Mouse (Mus musculus) NIH3T3 (cell line): ENCODE results near the gene Inpp5b.
"Not testable (repeated sequence)": the region's sequence is repeated elsewhere in the genome, so short reads cannot be mapped to it uniquely, and the experiment has no call there.

Source experiments
- DNase-seq: peaks from one replicate; pipeline ENCODE4 v3.0.0-alpha.2; 2012; ENCODE audit warnings: low read depth

Inpp5b gene

DNA sequence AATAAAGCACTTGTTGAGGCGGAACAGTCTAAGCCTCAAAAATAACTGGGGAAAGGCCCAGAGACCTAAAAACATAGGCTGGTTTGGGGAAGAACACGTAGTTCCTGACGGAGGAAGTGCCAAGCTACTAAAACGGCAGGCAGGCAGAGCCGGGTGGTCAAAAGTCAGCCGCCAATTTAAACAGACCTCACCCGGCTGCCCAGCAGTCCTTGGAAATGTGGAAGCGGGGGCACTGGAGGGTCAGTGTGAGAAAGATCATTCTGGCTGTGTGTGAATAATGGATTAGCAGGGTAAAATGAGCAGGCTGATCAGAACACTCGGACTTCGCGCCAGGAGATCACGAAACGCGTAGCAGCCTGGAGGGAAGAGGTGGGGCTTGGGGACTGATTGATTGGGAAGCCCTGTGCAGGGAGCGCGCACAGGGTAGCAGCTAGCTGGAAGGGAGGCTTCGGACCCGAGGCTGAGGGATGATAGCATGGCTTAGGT lies 31.6 kb upstream of the Inpp5b start:
- DNase-seq = peak; percentile 46

DNA sequence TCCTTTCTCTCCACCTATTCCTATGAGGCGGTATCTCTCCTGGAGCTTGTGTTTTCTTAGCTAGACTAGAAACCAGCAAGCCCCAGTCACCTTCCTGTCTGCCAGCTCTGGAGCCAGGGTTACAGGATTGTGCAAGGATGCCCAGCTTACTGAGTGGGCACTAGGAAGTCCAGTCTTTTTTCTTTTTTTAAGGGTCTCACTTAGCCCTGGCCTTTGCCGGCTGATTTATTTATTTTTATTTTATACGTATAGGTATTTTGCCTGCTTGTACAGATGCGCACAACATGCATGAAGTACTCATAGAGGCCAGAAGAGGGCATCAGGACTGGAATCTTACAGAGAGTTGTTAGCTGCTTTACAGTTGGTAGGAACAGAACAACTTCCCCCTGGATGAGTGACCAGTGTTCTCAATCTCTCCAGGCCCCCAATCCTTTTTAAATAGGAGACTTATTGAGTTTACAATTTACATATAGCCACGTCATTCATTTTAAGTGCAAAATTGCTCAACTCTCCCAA lies 30.8 kb upstream of the Inpp5b start:
- DNase-seq = peak; percentile 85

DNA sequence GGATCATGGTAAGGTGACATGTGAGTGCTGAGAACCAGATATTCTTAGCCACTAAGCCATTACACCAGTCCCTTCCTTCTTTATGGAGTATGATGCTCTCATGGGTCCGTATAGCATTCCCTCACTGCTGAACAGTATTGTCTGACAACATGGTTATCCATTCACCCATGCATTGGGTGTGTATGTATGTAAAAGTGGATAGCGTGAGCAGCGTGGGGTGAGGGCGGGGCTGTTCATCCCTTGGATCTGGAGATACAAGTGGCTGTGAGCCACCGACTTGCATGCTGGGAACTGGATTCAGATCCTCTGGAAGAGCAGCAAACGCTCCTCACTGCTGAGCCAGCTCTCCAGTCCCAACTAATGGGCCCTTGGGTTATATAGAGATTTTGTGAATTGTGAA lies 29.0 kb upstream of the Inpp5b start:
- DNase-seq = no peak

DNA sequence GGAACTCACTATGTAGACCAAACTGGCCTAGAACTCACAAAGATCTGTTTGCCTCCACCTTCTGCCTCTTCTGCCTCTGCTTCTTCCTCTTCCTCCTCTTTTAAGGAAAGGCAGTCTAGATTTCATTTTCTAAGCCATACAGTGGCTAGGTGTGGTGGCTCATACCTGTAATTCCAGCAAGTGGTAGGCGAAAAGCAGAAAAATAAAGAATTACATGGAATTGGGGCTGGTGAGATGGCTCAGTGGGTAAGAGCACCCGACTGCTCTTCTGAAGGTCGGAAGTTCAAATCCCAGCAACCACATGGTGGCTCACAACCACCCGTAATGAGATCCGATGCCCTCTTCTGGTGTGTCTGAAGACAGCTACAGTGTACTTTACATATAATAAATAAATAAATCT lies 27.8 kb upstream of the Inpp5b start:
- not testable (repeated sequence) for DNase-seq

DNA sequence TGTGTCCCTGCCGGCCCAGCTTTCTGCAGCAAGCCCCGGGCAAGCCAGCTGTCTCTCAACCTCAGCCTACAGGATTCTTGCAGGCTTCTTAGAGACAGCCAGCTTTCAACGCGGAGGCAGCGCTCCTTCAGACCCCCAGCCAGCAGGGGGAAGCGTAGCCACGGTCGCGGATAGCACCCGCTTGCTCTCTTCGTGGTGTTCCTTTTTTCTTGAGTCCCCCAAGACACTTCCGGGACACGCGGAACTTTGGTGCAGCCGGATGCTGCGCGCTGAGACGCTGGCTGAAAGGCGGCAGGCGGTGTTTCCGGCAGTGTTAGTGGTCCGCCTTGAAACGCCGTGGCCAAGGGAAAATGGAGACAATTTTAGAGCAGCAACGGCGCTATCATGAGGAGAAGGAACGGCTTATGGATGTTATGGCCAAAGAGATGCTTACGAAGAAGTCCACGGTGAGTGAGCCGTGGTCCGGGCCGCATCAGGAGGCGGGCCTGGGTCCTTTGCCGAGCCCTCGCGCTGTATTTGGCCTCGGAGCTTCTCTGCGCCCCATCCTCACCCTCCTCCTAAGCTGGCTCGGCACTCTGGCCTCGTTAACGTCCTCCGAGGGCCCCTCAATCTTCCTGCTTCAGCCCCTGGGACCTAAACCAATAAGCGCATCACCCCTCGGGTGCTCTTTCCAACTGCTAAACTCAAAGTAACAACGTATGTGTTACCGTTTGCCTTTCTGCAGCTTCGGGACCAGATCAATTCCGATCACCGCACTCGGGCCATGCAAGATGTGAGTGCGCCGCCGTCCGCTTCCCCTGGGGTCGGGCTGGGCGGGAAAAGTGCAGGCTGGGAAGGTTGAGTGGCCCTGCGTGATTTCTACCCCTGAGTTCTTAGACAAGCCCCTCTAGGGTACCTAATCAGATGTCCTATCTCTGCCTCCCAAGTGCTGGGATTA lies 26.8 kb upstream of the Inpp5b start, which contains the start of gene Sf3a3:
TSS of gene Sf3a3 (plus strand) at position 232 of the 937 bp plus-strand sequence.
- DNase-seq = peak; percentile 99

DNA sequence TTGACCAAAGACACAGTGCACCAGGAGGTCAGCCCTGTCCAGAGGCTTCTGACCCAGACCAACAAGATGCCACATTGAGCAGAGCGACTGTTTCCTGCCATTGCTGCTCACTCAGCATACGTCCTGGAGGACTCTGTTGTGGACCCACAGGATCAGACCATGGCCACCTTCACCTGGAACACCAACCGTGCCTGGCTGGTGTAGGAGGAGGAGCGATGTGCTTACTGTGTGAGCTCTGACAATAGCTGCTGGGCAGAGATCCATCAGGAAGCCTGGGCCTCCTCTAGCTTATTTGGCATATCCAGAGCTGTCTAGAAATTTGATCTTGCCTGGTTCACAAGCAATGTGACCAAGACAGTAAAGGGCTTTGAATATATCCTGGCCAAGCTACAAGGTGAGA lies 22.5 kb upstream of the Inpp5b start:
- no peak for DNase-seq

DNA sequence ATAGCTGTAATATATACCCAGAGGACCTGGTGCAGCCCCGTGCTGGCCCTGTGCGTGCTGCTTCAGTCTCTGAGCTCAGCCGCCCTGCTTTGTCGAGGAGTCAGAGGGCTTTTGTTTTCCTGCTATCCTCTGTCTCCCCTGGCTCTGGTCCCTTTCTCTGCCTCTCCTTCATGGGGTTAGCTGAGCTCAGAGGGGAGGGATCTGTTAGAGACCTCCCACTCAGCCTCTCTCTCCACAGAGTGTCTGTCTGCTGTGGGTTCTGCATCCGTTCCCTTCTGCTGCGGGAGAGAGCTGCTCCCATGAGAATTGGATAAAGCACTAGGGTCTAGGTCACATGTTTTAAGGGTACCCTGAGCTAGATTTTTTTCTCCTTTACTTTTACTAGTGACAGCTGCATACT lies 15.5 kb upstream of the Inpp5b start:
- DNase-seq = no peak

DNA sequence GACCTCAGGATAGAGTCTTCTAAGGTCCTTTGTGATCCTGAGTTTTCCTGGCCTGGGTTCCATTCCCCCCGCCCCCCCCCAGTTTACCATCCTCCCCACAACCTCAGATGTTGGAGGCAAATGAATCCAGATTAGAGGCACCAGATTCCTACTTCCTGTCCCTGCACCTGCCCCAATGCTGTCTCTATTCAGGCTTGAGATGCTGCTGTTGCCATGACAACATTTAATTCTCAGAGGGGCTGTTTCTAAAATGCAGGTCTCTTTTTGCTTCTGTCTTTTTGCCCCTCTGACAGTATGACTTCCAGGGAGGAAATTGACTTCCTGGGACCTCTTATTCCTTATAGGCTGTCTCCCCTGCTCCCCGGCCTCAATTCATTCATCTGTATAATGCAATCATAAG lies 4.7 kb upstream of the Inpp5b start:
- no peak for DNase-seq

DNA sequence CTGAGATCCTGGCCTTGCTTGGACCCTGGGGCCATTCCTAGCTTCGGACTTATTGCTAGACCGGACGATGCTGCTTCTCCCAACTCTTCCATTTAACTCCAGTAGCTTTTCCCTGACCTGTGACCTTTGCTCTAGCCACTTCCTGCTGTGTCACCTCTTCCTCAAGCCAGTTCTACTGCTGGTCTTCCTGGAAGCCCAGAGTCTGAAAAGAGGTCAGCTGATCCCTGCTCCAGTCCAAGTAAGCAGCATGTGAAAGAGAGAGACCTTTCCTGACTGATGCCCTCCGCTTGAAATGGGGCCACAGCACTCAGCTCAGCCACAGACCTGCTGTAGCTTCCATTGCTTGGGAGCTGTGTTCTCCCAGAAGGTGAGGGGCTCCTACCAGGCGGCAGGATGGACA lies 4.2 kb upstream of the Inpp5b start:
- no peak for DNase-seq

DNA sequence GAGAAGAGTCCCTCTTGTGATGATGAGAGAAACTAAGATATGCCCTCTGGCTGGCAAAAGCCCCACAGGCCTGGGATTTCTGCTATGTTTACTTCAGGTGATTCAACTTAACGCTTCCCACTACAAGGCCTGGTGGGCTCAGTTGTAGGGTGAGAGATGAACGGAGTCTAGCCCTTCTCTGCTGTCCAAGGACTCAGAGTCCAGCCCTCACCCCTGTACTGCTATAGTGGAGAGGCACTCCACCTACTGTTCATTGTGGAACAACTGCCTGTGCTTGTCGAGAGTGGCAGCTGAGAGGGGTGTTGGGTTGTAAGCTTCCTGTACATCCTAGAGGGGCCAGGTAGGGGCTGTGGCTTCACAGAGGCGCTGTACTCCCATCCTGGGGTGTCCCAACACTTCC lies 3.6 kb upstream of the Inpp5b start:
- no peak for DNase-seq

DNA sequence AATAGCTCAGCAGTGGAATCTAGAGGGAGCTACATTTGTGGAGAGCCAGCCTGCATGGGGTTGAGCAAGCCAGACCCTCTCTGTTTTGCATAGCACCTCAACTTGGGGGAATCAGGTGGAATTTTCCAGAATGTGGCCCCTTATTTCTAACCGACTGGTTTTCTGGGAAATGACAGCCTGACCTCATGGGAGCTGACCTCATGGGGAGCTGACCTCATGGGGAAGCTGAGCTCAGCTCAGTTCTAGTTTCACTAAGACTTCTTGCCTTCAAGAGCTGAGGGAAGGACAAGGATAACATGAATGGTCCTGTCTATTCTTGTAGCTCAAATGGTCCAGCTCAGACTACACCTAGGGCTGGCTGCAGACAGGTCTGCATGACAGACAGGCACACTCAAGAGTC lies 2.9 kb upstream of the Inpp5b start:
- no peak for DNase-seq

DNA sequence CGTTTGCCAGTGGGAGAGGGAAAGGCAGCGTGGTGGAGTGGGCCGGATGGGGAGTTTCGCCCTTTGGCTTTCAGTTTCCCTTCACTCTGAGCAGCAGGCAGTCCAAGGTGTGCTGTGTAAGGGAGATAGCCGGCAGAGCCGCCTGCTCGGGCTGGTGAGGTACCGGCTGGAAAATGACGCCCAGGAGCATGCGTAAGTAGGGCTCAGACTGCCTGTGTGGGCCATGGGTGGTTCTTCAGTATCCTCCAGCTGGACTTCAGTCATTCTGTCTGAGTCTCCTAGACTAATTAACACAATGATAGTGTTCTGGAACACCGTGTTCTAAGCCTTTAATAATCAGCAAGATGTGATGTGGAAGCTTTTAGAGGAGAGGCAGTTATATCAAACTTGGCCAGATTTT lies 1.2 kb downstream of the Inpp5b start:
- no peak for DNase-seq

DNA sequence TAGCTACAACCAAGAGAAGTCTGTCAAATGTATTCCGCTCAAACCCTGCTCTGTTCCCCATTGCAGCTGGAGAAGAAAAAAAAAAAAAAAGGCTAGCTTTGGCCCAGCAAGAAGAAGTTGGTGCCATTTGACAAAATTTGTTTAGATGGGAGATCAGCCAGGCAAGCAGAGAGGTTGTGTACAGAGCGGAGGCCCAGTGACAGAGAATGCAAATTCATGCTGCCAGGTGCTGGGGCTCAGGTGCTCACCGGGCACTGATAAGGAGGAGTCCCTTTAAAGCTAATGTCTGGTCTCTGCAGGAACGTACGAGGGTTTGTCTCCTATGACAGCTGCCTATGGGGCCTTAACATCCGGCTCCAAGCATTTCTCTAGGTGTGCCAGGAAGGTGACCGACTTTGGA lies 4.9 kb downstream of the Inpp5b start:
- no peak for DNase-seq

DNA sequence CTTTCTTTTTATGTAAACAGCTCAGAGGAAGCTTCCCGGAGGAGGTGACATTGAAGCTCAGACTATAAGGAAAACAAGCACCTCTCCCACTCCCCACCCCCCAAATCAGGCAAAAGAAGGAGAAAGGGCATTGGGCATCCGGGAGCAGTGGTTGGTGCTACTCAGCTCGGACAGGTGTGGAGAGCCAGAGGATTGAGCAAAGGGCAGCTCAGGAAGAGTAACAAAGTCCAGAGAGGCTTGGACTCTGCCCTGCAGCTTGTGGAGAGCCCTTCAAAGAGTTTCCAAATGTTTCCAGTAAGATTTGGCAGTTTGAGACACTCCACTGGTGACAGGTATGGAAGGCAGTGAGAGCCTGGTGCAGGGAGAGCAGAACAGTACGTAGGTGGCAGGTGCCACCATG lies 6.2 kb downstream of the Inpp5b start:
- no peak for DNase-seq

DNA sequence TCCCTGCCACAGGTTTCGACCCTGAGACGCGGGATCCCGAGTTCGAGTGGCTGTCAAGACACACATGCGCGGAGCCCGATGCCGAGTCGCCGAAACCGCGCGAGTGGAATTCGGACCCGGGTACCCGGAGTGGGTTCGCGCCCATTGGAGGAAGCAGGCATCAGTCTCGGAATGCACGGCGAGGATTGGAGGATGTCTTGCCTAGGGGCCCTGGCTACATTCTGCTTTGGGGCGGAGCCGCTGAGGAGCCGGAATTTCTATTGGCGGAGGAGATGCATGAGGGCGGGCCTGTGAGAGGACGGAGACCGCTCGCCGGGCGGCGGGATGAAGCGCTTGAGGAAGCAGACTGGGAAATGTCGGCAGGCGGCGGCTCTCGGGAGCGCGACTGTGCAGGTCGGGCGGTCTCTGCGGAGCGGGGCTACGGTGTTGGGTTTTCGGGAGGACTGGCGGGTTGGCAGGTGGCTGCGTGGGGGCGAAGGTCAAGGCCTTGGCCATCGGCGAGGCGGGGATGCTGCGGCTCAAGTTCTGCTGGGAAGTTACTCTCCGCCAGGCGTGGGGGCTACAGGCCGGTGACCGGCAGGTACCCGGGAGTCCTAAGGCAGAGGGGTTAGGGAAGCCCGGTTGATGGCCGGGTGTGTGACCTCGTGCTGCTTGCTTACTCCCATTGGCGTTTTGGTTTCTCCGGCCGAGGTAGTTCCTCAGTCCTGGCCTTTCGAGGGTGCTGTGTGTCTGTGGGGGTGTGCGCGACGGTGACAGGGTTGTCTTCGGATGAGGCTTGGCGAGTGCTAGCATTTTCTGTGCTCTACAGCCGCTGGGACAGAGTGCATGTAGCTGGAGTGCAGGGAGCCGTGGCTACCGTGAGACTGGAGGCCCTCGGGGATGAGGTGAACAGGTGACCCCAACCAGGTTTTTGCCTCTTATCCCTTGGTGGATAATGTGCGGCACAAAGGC lies 9.9 kb downstream of the Inpp5b start:
- peak; percentile 99 for DNase-seq

DNA sequence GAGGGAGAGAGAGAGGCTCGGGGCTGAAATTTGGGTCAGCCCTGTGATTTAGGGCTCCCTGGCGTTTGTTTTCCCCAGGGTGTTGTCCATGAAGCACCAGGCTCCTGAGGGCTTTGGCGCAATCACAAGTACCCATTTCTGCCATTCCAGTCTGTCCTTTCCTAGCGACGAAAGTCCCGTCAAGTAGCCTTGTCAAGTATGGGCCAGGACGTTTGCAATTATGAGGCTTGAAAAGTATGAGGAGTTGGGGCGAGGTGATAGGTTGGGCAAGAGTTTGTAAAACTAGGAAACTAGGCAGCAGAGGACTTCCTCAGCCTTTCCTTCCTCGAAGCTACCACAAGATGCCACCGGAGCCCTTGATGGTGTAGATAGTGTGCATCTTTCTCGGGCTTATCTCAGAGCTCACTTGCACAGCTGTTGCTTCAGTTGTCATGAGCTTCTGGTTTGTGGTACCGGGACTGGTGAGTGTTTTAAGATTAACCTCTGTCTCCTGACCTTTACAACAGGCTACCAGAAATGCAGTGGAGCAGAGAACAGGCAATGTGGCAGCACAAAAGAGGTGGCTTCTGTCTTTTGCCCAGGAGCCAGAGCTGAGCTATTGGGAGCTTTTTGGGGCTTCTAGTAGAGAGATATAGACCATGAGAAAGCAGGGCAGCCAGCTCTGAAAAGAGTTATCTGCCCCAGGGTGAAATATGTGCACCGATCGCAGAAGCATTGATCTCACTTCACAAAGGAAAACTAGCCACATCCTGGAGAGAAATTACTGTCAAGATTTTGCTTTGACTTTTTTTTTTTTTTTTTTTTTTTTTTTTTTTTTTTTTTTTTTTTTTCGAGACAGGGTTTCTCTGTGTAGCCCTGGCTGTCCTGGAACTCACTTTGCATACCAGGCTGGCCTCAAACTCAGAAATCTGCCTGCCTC lies 10.9 kb downstream of the Inpp5b start:
- peak; percentile 45 for DNase-seq

DNA sequence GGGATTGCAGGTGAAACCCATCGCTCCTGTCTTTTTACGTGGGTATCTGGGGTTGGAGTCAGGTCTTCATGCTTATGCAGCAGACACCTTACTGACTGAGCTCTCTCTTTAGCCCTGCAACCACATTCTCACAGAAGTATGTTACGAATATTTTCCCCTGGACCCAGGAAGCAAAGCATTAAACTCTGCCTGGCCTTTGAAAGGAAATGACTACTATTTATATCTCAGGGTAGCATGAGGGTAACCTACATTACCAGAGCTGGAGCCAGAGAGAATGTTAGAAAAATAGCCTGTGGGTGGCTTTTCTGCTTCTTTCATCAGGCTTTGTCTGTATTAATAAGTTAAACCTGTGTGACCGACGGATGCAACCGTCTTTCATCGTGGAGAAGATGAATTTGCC lies 13.9 kb downstream of the Inpp5b start:
- no peak for DNase-seq

DNA sequence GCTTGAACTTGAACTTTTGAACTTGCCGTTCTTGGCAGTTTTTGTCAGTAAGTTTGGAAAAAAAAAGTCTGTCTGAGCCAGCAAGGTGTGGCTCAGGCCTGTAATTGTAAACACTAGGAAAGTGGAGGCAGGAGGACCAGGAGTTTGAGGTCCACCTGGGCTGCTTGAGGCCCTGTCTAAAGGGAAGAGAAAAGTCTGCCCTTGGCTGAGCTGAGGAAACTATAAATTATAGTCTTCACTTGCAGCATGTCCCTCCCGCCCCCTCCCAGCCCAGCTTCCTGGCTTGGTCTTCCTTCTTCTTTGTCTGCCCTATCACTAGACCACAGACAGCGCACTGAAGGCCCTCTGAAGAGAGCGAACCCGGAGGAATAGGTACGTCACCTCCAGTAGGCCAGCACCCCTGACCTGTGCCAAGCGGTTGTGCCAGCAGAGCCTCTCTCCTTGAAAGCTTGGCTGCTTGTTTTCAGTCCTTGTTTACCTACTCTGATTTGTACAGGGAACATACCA lies 17.7 kb downstream of the Inpp5b start:
- DNase-seq = no peak

DNA sequence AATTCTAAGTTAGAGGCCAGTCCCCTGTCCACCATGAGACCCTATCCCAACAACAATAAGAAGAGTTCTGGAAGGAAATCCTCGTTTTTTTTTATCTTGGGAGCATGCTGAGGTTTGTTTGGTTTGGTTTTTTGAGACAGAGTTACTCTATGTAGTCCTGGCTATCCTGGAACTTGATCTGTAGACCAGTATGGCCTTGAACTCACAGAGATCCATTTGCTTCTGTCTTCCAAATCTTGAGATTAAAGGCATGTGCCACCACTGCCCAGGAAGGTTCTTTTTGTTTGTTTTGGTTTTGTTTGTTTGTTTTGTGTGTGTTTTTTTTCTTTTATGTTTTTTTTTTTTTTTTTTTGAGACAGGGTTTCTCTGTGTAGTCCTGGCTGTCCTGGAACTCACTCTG lies 19.6 kb downstream of the Inpp5b start:
- no peak for DNase-seq

DNA sequence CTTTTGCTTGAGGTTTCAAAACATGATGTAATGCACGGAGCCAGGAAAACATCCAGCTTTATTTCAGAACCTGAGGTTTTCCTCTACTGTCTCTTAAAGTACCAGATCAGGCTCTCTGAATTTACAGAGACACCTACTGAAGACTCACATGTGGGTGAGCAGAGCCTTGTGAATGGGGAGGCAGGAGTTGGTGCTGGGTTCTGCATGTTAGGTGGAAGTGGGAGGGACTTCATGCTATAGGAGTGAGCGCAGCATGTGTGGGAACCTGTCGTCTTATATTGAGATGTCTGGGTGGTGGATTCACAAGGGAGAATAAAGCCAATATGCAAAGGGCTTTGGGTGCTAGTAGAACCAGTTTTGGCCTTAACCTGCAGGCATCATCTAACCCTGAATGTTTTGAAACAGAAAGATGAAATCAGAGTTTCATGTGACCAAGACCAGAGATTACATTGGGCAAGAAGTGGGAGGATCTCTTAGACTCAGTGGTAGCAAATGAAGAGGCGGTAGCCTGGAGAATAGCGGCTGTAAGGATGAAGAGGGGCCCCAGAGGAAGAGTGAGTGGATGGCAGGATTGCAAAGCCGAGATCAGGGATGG lies 21.3 kb downstream of the Inpp5b start:
- no peak for DNase-seq
